Mouse (Mus musculus) testis, adult 2 months (tissue): ENCODE measurements around the gene Tfpi.

Experiments
- CTCF ChIP-seq: fragments of 200-500 bp; IDR thresholded peaks from 2 replicates; pipeline ENCODE4 v1.5.1; 2012; ENCODE audit warnings: low read depth, mild to moderate bottlenecking, inconsistent platforms, low read length, moderate library complexity; ENCODE audit not compliant: control insufficient read depth, insufficient read depth, insufficient replicate concordance
- POLR2A ChIP-seq: fragments of 200-500 bp; IDR thresholded peaks from 2 replicates; pipeline ENCODE4 v1.6.1; 2012; ENCODE audit warnings: low read depth, mild to moderate bottlenecking, inconsistent platforms, low read length, moderate library complexity; ENCODE audit not compliant: control insufficient read depth

DNA sequence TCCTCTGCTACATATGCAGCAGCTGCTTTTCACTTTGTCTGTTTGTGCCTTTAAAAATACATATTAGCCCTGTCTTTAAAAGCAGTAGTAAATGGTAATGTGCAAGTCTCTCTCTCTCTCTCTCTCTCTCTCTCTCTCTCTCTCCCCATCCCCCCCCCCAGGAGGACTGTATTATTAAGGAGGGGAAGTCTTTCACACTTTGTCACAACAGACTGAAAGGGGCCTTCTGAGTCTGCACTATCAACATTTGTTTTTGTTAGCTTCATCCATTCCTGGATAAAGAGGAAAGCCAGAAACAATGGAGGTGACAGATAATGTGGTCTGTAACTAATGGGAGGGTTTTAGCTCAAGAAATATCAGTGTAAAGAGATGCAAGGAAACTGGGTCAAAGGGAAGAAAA lies 87.5 kb downstream of the Tfpi start:
- no peak for TF ChIP-seq POLR2A
- no peak for TF ChIP-seq CTCF
